Mouse (Mus musculus) MEL (cell line): ENCODE data around the gene Cpne9. TPM values are rescaled to one million over a fixed set of nuclear protein-coding genes. Genes with fewer than 3 reads are reported as not detected.

Source experiments
- DNase-seq: peaks from one replicate; pipeline ENCODE4 v3.0.0; 2011; ENCODE audit warnings: low read depth, low spot score
- H3K27ac ChIP-seq: 2 replicates; pipeline ENCODE4 v1.5.1; 2012; ENCODE audit warnings: low read depth, mild to moderate bottlenecking, control low read depth, low read length, moderate library complexity; ENCODE audit not compliant: control insufficient read depth
- H3K27me3 ChIP-seq, 2 experiments: fragments of 150-350 bp in 1 of 2; sonication (generic) in 1 of 2; 2 replicates each; pipeline ENCODE4 v1.6.1; 2012; ENCODE audit warnings: low read length in 2 of 2, mild to moderate bottlenecking in 2 of 2, improper control_type of control experiment in 1 of 2, moderate library complexity in 1 of 2; ENCODE audit not compliant: insufficient read depth in 2 of 2, control insufficient read depth in 1 of 2
- H3K36me3 ChIP-seq, 2 experiments: 2 replicates each; pipeline ENCODE4 v1.6.1; 2012 to 2014; ENCODE audit warnings: low read length in 2 of 2, improper control_type of control experiment in 1 of 2, inconsistent platforms in 1 of 2, mild to moderate bottlenecking in 1 of 2; ENCODE audit not compliant: insufficient read depth in 2 of 2, control insufficient read depth in 1 of 2
- H3K4me1 ChIP-seq, 2 experiments: fragments of 150-350 bp in 1 of 2; sonication (generic) in 1 of 2; 2 replicates each; pipeline ENCODE4 v1.6.1; 2012; ENCODE audit warnings: low read length in 2 of 2, improper control_type of control experiment in 1 of 2, mild to moderate bottlenecking in 1 of 2; ENCODE audit not compliant: insufficient read depth in 2 of 2, control insufficient read depth in 1 of 2
- H3K4me3 ChIP-seq, 2 experiments: fragments of 150-350 bp in 1 of 2; sonication (generic) in 1 of 2; 2 replicates each; pipeline ENCODE4 v1.5.1; 2012; ENCODE audit warnings: low read depth in 2 of 2, low read length in 2 of 2, mild to moderate bottlenecking in 2 of 2, moderate library complexity in 2 of 2, control low read depth in 1 of 2, improper control_type of control experiment in 1 of 2; ENCODE audit not compliant: control insufficient read depth in 1 of 2, insufficient read depth in 1 of 2
- H3K79me2 ChIP-seq: 2 replicates; pipeline ENCODE4 v1.6.1; 2012; ENCODE audit warnings: mild to moderate bottlenecking, low read length, moderate library complexity; ENCODE audit not compliant: control insufficient read depth, poor library complexity, insufficient read depth
- H3K9ac ChIP-seq: 2 replicates; pipeline ENCODE4 v1.6.1; 2012; ENCODE audit warnings: low read depth, mild to moderate bottlenecking, control low read depth, low read length, moderate library complexity; ENCODE audit not compliant: control insufficient read depth, poor library complexity, severe bottlenecking
- H3K9me3 ChIP-seq: fragments of 150-350 bp; sonication (generic); replicated peaks from 2 replicates; pipeline ENCODE4 v1.6.1; 2012; ENCODE audit warnings: mild to moderate bottlenecking, low read length, improper control_type of control experiment, moderate library complexity; ENCODE audit not compliant: insufficient read depth
- E2F4 ChIP-seq: IDR thresholded peaks from 2 replicates; pipeline ENCODE4 v1.6.1; 2011; ENCODE audit warnings: low read depth, low read length, improper control_type of control experiment, borderline replicate concordance
- EP300 ChIP-seq, 2 experiments: IDR thresholded peaks; 2 replicates each; pipeline ENCODE4 v1.6.1; 2011; ENCODE audit warnings: improper control_type of control experiment in 2 of 2, low read length in 2 of 2, low read depth in 1 of 2, mild to moderate bottlenecking in 1 of 2
- ETS1 ChIP-seq: IDR thresholded peaks from 2 replicates; pipeline ENCODE4 v1.6.1; 2012; ENCODE audit warnings: low read depth, mild to moderate bottlenecking, inconsistent platforms, low read length, improper control_type of control experiment, moderate library complexity
- GABPA ChIP-seq: IDR thresholded peaks from 2 replicates; pipeline ENCODE4 v1.6.1; 2012; ENCODE audit warnings: low read depth, mild to moderate bottlenecking, inconsistent platforms, low read length, improper control_type of control experiment, moderate library complexity
- GATA1 ChIP-seq: IDR thresholded peaks from 2 replicates; pipeline ENCODE4 v1.6.1; 2011; ENCODE audit warnings: low read depth, low read length, improper control_type of control experiment
- JUND ChIP-seq: IDR thresholded peaks from 2 replicates; pipeline ENCODE4 v1.6.1; 2011; ENCODE audit warnings: low read depth, mild to moderate bottlenecking, improper control_type of control experiment, low read length
- KAT2A ChIP-seq: conservative IDR thresholded peaks from 2 replicates; pipeline ENCODE4 v1.6.1; 2012; ENCODE audit warnings: low read depth, low read length, improper control_type of control experiment, inconsistent platforms
- MYB ChIP-seq: IDR thresholded peaks from 2 replicates; pipeline ENCODE4 v1.6.1; 2011; ENCODE audit warnings: mild to moderate bottlenecking, low read depth, low read length, improper control_type of control experiment
- NELFE ChIP-seq: IDR thresholded peaks from 2 replicates; pipeline ENCODE4 v1.6.1; 2011; ENCODE audit warnings: low read depth, low read length, improper control_type of control experiment
- NRF1 ChIP-seq: IDR thresholded peaks from 2 replicates; pipeline ENCODE4 v1.6.1; 2014; ENCODE audit warnings: low read depth, mild to moderate bottlenecking, inconsistent platforms, low read length, improper control_type of control experiment, moderate library complexity; ENCODE audit not compliant: poor library complexity, insufficient read depth, severe bottlenecking
- POLR2A ChIP-seq, 2 experiments: IDR thresholded peaks; 2 replicates each; pipeline ENCODE4 v1.6.1; 2011 to 2012; ENCODE audit warnings: low read length in 2 of 2, mild to moderate bottlenecking in 2 of 2, control low read depth in 1 of 2, improper control_type of control experiment in 1 of 2, low read depth in 1 of 2, moderate library complexity in 1 of 2; ENCODE audit not compliant: control insufficient read depth in 1 of 2, insufficient read depth in 1 of 2, poor library complexity in 1 of 2
- POLR2AphosphoS2 ChIP-seq: IDR thresholded peaks from 2 replicates; pipeline ENCODE4 v1.6.1; 2011; ENCODE audit warnings: low read length, improper control_type of control experiment
- RCOR1 ChIP-seq: IDR thresholded peaks from 2 replicates; pipeline ENCODE4 v1.6.1; 2012; ENCODE audit warnings: low read depth, mild to moderate bottlenecking, inconsistent platforms, low read length, improper control_type of control experiment
- SIN3A ChIP-seq: IDR thresholded peaks from 2 replicates; pipeline ENCODE4 v1.6.1; 2012; ENCODE audit warnings: low read length, improper control_type of control experiment, inconsistent platforms
- TAL1 ChIP-seq: IDR thresholded peaks from 2 replicates; pipeline ENCODE4 v1.6.1; 2012; ENCODE audit warnings: mild to moderate bottlenecking, inconsistent platforms, low read length, moderate library complexity, mixed read lengths
- USF2 ChIP-seq, 2 experiments: IDR thresholded peaks; 2 replicates each; pipeline ENCODE4 v1.6.1; 2011 to 2012; ENCODE audit warnings: improper control_type of control experiment in 2 of 2, low read length in 2 of 2, borderline replicate concordance in 1 of 2, inconsistent platforms in 1 of 2, low read depth in 1 of 2, mild to moderate bottlenecking in 1 of 2; ENCODE audit not compliant: insufficient read depth in 1 of 2
- ZC3H11A ChIP-seq: IDR thresholded peaks from 2 replicates; pipeline ENCODE4 v1.6.1; 2012; ENCODE audit warnings: low read depth, mild to moderate bottlenecking, inconsistent platforms, low read length, improper control_type of control experiment
- ZMIZ1 ChIP-seq: IDR thresholded peaks from 2 replicates; pipeline ENCODE4 v1.6.1; 2012; ENCODE audit warnings: low read depth, mild to moderate bottlenecking, inconsistent platforms, low read length, improper control_type of control experiment, moderate library complexity
- polyA plus RNA-seq, 2 experiments: library from polyadenylated mRNA; stranded (reverse) in 1 of 2; unstranded in 1 of 2; fragments of >175 nt in 1 of 2; fragments of >200 nt in 1 of 2; gene quantifications; 2 replicates each; pipeline versions ENCODE4 v1.2.1 to v1.2.4; 2012; ENCODE audit warnings: low replicate concordance in 2 of 2, low read depth in 1 of 2; ENCODE audit not compliant: insufficient read length in 2 of 2, insufficient read depth in 1 of 2, missing spikeins in 1 of 2
- total RNA-seq: library from RNA; depleted of rRNA; stranded (reverse); fragments of 300-350 nt; gene quantifications from 2 replicates; pipeline ENCODE4 v1.2.3, GENCODE M21; 2012

The Cpne9 gene
- total and polyA plus RNA-seq, 3 experiments = 1.3 to 1.6 TPM; not detected in 1

DNA sequence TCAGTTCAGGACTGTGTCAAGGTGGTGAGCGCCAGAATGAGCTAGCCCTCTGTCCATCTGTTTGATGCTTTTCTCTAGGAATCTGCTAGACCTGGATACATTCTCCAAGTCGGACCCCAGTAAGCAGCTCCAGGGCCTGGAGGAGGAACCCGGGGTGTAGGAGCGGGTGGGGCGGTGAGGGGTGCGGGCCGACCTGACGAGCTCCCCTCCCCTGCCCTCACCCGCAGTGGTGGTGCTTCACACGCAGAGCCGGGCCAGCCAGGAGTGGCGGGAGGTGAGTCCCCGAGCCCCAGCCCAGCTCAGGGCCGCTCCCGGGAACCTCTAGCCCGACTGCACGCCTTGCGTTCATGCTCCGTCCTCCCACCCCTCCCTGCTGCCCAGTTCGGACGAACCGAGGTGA, 862 bp downstream of the Cpne9 start:
- H3K27me3 ChIP-seq = no peaks in the 10 kb centered on the region
- no peak overlapping the region for H3K4me3 ChIP-seq
- TF ChIP-seq MYB = no peak
- TF ChIP-seq, all 39 proteins: peak for 0
- Histone ChIP-seq H3K27ac (no peak overlapping the region), H3K36me3 (peaks cover 0 to 24% of the 10 kb centered on the region in 2 experiments; a peak in 2 of 4 replicates), H3K4me1 (peaks cover 12 to 27% of the 10 kb centered on the region in 2 experiments), H3K79me2 (no peaks in the 10 kb centered on the region), H3K9me3 (no peaks in the 10 kb centered on the region), H3K9ac (no peak overlapping the region)
- DNase-seq = no peak

DNA sequence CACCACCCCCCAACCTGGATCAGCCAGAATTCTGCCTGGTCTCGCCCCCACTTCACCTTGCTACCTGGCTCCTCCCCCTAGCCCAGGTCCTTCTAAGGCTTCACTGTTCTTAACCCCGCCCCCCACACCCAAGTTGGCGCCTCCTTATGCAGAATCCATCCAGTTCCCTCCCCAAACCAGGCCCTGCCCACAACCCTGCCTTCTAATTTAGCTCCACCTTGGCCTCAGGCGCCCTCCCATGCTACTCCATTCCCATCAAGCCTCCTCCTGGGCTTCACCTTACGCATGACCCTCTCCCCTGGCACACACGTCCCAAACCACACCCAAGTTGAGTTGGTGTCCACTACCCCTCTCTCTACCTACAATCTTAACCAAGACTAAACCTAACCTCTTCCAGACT, 1.4 kb downstream of the Cpne9 start:
- DNase-seq = no peak
- H3K4me1 ChIP-seq = peaks cover 12 to 27% of the 10 kb centered on the region in 2 experiments
- no peaks in the 10 kb centered on the region for H3K27me3 ChIP-seq
- no peaks in the 10 kb centered on the region for H3K79me2 ChIP-seq
- no peak overlapping the region for H3K4me3 ChIP-seq
- peaks cover 0 to 24% of the 10 kb centered on the region in 2 experiments; a peak in 2 of 4 replicates for H3K36me3 ChIP-seq
- TF ChIP-seq GABPA (no peak), NELFE (no peak), SIN3A (no peak), POLR2A (IDR thresholded peaks at IDR 0.05; ENCODE audit: control insufficient read depth in 1 of 2, insufficient read depth in 1 of 2, low read depth in 1 of 2, low read length in 2 of 2, poor library complexity in 1 of 2) (no peak), USF2 (IDR thresholded peaks at IDR 0.05; ENCODE audit: borderline replicate concordance in 1 of 2, insufficient read depth in 1 of 2, low read depth in 1 of 2, low read length in 2 of 2) (no peak), RCOR1 (no peak), ZC3H11A (no peak), KAT2A (no peak), POLR2AphosphoS2 (no peak)
- H3K9ac ChIP-seq = no peak overlapping the region
- no peaks in the 10 kb centered on the region for H3K9me3 ChIP-seq
- H3K27ac ChIP-seq = no peak overlapping the region

DNA sequence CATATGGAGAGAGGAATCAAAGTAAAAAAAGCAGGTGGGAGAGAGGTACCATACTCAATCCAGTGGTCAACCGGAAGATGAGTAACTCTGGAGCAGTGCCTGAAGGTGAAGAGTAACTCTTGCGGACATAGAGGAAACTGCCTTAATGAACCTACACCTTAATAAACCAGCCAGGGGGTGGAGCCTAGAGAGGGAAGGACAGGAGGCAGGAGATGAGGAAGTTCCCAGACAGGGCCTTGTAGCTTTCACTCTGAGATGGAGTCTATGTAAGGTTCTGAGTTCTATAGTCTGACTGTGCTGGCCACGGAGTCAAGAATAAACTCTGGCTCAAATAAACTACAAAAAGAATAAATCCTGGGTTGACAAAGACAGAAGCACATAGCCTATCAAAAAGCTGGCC, 2.8 kb downstream of the Cpne9 start:
- TF ChIP-seq NRF1 (no peak), JUND (no peak), TAL1 (no peak), GATA1 (no peak), EP300 (IDR thresholded peaks at IDR 0.05; ENCODE audit: low read depth in 1 of 2, low read length in 2 of 2) (no peak), ETS1 (no peak), E2F4 (no peak), ZMIZ1 (no peak)
- no peaks in the 10 kb centered on the region for H3K27me3 ChIP-seq

More for the DNA sequence above, 2.8 kb downstream of the Cpne9 start:
- peaks cover 12 to 27% of the 10 kb centered on the region in 2 experiments for H3K4me1 ChIP-seq
- H3K9ac ChIP-seq = peak overlapping the region; percentile 3; the same call in 1 of the 2 replicates
- H3K79me2 ChIP-seq = no peaks in the 10 kb centered on the region
- DNase-seq = peak; percentile 75
- peaks cover 0 to 24% of the 10 kb centered on the region in 2 experiments; a peak in 2 of 4 replicates for H3K36me3 ChIP-seq
- H3K27ac ChIP-seq = no peak overlapping the region; the same call in 1 of the 2 replicates
- peak overlapping the region in 1 of 2 experiments; percentile 14; a peak in 1 of 4 replicates for H3K4me3 ChIP-seq
- no peaks in the 10 kb centered on the region for H3K9me3 ChIP-seq
